Mouse (Mus musculus): ENCODE measurements around the gene Cd28.
"Not testable (repeated sequence)": the region's sequence is repeated elsewhere in the genome, so short reads cannot be mapped to it uniquely, and the experiment has no call there.

Gene Cd28

DNA sequence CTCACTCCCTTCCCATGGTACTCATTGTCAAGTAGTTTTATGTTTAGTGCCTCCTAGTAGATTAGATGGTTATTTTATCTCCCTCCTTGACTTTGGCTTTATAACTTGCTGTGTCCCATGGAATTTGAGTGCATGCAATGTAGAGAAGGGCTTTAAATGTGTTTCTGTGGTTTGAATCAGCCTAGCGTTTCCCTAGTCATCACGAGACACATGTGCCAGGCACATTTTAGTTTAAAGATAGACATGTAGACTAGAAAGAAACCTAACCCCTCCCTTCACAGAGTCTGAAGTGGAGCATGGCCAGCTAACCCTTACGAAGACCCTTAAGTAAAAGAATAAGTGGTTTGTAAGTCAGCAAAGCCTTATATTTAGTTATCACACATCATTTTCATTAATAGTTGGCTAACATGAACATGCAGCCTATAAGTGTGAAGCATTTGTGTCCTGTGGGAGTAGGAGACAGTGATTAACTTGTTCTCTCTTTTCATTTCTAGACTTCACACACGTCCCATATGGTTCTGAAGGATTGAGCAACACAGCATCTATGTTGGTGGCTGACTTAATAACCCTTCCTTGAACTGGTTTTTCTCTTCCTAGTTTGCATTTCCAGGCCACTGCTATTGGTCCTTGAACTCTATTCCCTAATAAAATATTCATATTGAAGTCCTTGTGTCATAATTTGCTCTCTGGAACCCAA is 86.7 kb downstream of the Cd28 start:
- DNase-seq = no peak

DNA sequence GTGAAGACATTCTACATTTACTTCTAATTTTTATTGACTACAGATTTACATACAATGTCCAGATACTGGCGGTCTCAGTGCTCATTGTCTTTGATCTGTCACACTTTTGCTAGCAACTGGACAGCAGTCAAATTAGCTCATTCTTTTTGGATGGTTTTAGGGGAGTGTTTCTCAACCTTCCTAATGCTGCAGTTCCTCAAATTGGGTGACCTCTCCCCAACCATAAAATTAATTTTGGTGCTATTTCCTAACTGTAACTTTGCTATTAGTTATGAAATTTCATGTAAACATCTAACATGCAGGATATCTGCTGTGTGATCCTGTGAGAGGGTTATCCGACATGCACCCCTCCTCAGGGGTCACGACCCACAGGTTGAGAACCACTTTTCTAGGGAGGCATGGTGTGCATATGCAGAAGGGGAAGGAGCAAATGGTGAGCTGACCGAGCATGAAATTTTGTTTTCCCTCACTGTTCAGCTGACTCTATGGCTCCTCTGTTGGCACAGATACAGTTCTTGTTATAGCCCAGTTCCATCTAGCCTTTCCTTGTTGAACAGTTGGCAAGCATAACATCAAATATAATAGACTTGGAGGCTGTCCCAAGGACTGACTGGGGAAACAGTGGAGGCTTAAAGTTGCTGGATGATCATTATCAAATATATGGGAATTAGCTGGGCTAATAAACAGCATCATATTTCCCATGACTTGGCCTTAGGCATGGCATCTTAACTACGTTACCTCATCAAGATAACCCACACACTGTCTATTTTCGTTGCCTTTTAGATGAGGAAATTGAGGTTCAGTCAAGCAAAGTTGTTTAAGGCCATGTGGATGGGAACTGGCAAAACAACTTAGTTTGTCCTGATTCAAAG is 87.5 kb downstream of the Cd28 start:
- no peak for DNase-seq

DNA sequence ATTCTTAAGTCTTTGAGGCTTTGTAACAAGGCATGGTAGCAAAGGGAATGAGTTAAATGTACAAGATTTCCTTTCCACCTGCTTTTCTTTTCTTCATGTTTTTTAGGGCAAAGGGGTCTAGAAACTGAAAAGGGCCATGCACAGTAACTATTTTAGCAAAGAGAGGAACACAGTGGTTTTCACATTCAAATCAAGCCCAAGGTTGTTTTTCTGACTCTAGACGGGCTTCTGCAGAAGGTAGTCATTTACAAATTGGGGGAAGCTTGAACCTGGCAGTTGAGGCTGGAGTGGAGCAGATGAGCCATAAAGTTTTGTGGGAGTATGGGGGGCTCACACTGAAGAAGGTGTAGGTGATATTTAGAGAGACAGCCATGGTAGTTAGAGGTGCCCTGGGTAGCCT is 88.6 kb downstream of the Cd28 start:
- no peak for DNase-seq

DNA sequence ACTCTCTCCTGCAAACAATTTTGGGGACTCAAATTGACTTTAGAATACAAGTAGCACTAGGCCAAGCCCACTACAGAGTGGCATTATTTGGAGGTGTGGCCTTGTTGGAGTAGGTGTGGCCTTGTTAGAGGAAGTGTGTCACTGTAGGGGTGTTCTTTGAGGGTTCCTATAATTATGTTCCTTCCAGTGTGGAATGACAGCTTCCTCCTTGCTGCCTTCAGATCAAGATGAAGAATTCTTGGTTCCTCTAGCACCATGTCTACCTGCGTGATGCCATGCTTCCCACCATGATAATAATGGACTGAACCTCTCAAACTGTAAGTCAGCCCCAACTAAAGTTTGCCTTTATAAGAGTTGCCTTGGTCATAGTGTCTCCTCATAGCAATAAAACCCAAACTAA is 91.1 kb downstream of the Cd28 start:
- DNase-seq = no peak

DNA sequence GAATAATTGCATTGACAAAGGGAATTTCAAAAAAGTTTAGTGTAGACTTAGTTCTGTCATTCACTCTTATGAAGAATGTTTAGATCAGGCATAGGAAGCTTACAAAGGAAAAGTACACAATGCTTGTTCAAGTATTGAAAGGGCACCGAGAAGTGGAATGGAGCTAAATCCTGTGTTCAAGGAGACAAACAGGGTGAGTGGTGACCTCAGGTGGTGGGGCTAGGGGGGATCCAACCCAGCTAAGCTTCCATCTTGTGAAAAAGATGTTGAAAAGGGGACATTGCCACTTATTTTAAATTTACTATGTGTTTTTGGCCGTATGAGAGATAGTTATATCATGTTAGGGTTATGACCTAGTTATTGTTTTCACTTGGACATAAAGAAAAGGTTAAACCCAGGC is 91.9 kb downstream of the Cd28 start:
- DNase-seq = no peak

DNA sequence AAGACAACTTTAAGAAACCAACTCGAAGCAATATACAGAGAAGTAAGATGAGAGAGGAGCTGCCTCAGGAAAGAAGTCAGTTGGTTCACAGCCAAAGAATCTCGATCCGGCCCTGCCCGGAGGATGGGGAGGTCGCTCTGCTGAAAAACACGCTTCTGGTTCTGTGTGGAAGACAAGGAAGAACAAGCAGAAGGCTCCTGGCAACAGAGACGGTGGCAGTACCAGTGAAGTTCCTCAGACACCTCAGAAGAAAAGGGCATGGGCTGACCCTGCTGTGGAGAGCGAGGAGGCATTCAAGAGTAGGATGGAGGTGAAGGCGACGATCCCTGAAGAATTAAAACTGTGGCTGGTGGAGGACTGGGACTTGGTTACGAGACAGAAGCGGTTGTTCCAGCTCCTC is 92.6 kb downstream of the Cd28 start:
- no peak for DNase-seq

DNA sequence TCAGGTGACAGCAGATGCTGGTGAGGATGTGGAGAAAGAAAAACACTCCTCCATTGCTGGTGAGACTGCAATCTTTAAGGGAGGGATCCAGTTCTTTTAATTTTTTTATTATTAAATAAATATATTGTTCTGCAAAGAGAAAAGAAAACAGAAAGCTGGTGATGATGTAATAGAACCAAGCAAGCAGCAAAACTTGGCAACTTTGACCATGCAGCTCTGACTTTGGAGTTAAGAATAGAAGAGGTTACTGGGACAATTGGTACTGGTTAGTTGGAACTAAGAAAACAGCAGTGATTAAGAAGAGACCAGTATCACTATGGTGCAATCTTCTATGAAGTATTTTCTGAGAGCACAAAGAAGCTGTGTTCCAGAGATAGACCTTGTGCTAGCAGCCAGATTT is 94.2 kb downstream of the Cd28 start:
- DNase-seq = no peak

DNA sequence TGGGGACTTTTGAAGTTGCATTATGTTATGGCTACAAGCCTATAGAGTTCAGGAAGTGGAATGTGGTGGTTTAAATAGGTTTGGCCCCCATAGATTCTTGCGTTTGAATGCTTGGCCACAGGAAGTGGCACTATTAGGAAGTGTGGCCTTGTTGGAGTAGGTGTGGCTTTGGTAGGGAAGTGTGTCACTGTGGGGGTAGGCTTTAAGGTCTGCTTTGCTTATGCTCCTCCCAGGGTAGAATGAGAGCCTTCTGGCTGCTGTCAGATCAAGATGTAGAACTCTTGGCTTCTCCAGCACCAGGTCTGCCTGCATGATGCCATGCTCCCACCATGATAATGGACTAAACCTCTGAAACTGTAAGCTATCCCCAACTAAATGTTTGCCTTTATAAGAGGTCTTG is 95.4 kb downstream of the Cd28 start:
- DNase-seq = no peak

DNA sequence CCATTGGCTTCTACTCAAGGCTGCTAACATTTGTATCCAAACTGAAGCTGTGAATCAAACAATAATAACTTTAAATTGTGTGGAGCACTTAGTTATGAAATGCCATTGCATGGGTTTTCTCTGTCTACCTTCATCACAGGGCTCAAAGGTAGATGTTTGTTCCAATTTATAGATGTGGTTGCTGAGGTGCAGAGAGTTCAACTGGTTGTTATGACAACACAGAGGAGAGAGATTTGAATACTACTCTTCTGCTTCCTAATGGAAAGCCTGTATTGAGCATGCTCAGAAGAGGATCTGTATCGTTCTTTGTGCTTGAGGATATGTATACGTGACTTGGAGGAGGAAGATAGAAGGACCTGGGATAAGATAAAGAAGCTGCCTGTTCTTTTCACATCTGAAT is 96.8 kb downstream of the Cd28 start:
- no peak for DNase-seq

DNA sequence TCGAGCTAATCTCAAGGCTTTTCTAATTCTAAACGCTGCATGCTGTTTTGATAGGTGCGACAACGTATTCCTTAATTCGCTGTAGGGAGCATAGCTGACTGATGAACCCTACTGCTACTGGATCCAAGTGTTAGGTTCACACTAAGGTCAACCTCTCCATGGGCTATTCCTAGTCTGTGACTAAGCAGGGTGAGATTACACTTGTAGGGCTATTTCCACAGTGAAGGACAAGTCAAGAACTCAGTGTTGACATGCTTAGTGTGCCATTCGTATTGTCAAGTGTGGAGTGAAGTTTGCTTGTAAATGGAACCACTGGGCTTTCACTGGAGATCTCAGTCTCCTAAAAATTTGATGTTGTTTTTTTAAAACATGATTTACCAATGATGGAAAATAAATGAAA is 99.3 kb downstream of the Cd28 start:
- no peak for DNase-seq

DNA sequence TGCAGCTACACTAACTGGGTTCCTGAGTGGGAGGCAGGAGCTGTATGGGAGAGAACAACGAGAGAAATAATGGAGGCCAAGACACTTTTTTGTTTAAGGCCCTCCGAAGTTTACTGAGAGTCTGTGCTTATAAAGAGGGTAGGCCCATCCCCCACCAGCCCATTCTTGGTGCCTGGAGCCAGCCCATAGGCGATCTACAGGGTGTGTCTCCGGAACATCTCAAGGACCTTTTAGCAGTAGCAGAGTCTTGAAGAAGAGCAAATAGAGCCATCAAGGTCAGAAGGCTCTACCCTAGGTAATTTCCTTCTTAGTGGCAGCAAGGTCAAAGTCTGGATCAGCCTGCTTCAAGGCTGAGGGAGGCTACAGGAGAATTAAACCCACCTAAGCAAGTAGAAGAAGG is 101.9 kb downstream of the Cd28 start:
- DNase-seq = not testable (repeated sequence)

DNA sequence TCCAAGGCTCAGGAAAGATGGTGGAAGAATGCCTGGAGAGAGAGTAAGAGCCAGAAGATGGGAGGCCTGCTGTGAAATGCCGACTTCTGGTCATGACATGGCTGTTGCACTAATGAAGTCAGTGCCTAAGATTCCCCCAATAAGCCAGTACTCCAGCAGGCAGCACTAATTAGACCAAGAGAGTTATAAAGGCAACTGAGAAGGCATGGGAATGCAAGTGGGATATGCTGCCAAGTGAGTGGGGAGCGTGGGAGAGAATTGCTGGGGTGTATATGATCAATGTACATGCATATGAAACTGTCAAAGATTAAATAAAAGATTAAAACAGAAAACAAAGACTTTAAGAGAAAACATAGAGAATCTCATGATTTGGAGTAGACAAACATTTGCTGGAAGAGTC is 103.4 kb downstream of the Cd28 start:
- no peak for DNase-seq

DNA sequence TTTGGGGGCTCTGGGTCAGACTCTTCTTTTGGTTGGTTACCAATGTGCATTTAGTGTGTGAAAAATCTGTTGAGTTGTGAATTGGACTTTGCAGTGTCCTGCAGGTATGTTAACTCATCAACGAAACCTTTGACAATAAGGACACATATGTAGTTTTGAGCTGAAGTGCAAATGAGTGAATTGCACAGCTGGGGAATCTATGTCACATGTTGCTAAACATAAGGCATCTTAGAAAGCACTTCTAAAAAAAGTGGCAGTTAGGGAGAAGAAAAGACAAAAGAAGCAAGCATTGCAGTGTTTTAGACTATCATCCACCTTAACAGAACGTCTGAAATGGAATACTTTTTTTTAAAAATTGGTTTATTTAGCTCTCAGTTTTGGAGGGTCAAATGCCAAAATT is 104.4 kb downstream of the Cd28 start:
- DNase-seq = no peak

DNA sequence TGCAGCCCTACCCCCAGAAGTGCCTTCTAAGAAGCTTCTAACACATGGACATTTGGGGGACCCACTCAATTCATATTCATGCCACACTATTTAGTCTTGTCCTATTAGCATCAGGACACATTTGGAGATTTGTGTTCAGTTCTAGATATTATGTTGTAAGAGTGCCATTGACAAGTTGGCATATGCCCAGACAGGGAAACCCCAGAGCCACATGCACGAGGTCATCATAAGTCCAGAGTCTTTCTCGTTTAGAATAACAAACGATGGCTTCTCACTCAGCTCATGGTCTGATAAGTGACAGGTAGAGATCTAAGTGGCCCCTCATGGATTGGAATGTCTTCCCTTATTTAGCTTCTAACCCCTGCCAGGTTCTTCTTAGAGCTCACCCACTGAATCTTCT is 105.0 kb downstream of the Cd28 start:
- DNase-seq = no peak

All from right cerebral cortex, postnatal 4 days (tissue).